Mouse (Mus musculus): Measurements from ENCODE around the gene Ptger3.

- no peak for TF ChIP-seq CTCF (IDR thresholded peaks at IDR 0.05; ENCODE audit: extremely low read depth, insufficient read depth, insufficient read length, insufficient replicate concordance)
- no peak for TF ChIP-seq POLR2A (IDR thresholded peaks at IDR 0.05; ENCODE audit: low read depth, low read length)
Measured at GRCm38 (mm10) chr3:157580299-157580698, 13.6 kb downstream of the Ptger3 start.
